Mouse (Mus musculus): ENCODE results near the gene Gm42674.

Gene Gm42674

GRCm38 (mm10) chr3:90598212-90598611 is 3.5 kb upstream of the Gm42674 start:
- DNase-seq (ENCODE audit: low spot score), result no peak

- DNase-seq (ENCODE audit: low spot score), result no peak
Observed at GRCm38 (mm10) chr3:90599401-90599800, 2.3 kb upstream of the Gm42674 start.

- DNase-seq (ENCODE audit: low spot score), result no peak
Observed at GRCm38 (mm10) chr3:90600036-90600435, 1.7 kb upstream of the Gm42674 start.

GRCm38 (mm10) chr3:90600458-90601195 is 1.1 kb upstream of the Gm42674 start:
- DNase-seq (ENCODE audit: low spot score), result no peak

- no peak for DNase-seq (ENCODE audit: low spot score)
Observed at GRCm38 (mm10) chr3:90603623-90604022, 1.9 kb downstream of the Gm42674 start, which contains the start of gene S100a4. Gene S100a4 (plus strand): TSS chr3:90603771.

GRCm38 (mm10) chr3:90604416-90604815 is 2.7 kb downstream of the Gm42674 start:
- no peak for DNase-seq (ENCODE audit: low spot score)

- no peak for DNase-seq (ENCODE audit: low spot score)
Observed at GRCm38 (mm10) chr3:90605049-90605448, 3.3 kb downstream of the Gm42674 start.

GRCm38 (mm10) chr3:90605736-90606135 is 4.0 kb downstream of the Gm42674 start:
- DNase-seq (ENCODE audit: low spot score), result no peak

- peak; percentile 75 for DNase-seq (ENCODE audit: low spot score)
Observed at GRCm38 (mm10) chr3:90606185-90606584, 4.5 kb downstream of the Gm42674 start.

GRCm38 (mm10) chr3:90607361-90607760 is 5.7 kb downstream of the Gm42674 start:
- no peak for DNase-seq (ENCODE audit: low spot score)

GRCm38 (mm10) chr3:90608223-90608622 is 6.5 kb downstream of the Gm42674 start, which contains the start of gene S100a5:
Gene S100a5 (plus strand): TSS chr3:90608523.
- no peak for DNase-seq (ENCODE audit: low spot score)

- DNase-seq (ENCODE audit: low spot score), result no peak
Observed at GRCm38 (mm10) chr3:90609102-90609501, 7.4 kb downstream of the Gm42674 start.

GRCm38 (mm10) chr3:90611494-90611893 is 9.8 kb downstream of the Gm42674 start:
- DNase-seq (ENCODE audit: low spot score), result no peak

GRCm38 (mm10) chr3:90612061-90612460 is 10.4 kb downstream of the Gm42674 start:
- no peak for DNase-seq (ENCODE audit: low spot score)

- DNase-seq (ENCODE audit: low spot score), result peak; percentile 91
Observed at GRCm38 (mm10) chr3:90612728-90613291, 11.1 kb downstream of the Gm42674 start, which contains the start of gene S100a6. Gene S100a6 (plus strand): TSS chr3:90612882.

GRCm38 (mm10) chr3:90613461-90614147 is 11.9 kb downstream of the Gm42674 start:
- no peak for DNase-seq (ENCODE audit: low spot score)

GRCm38 (mm10) chr3:90614148-90614530 is 12.4 kb downstream of the Gm42674 start:
- DNase-seq (ENCODE audit: low spot score), result no peak

- DNase-seq (ENCODE audit: low spot score), result no peak
Observed at GRCm38 (mm10) chr3:90614611-90615251, 13.0 kb downstream of the Gm42674 start.

GRCm38 (mm10) chr3:90615415-90615814 is 13.7 kb downstream of the Gm42674 start:
- DNase-seq (ENCODE audit: low spot score), result peak; percentile 76

GRCm38 (mm10) chr3:90615911-90616310 is 14.2 kb downstream of the Gm42674 start:
- DNase-seq (ENCODE audit: low spot score), result no peak

GRCm38 (mm10) chr3:90617586-90617985 is 15.9 kb downstream of the Gm42674 start:
- no peak for DNase-seq (ENCODE audit: low spot score)

- DNase-seq (ENCODE audit: low spot score), result no peak
Observed at GRCm38 (mm10) chr3:90621552-90621951, 19.8 kb downstream of the Gm42674 start.

Measured in embryo, embryonic 10 days (tissue).